Mouse (Mus musculus) midbrain, embryonic 11.5 days (tissue): Measurements from ENCODE around the gene Mrpl45. TPM values are rescaled to one million over a fixed set of nuclear protein-coding genes. Genes with fewer than 3 reads are reported as not detected.

Source experiments
- polyA plus RNA-seq: library from polyadenylated mRNA; unstranded; fragments of >200 nt; fragmentation: Nextera tagmentation; extraction: Ambion mirVana; gene quantifications from 2 replicates; pipeline ENCODE4 v1.2.1, GENCODE M21; 2014

The Mrpl45 gene
- polyA plus RNA-seq, 1 experiment from 2014 or later: 58.9 TPM

Other genes with a start within 250 kb of the Mrpl45 start
- gene Tbx21, start 200.4 kb upstream of the Mrpl45 start, polyA plus RNA-seq: 0.12 and 0.14 TPM in 2 replicates
- 2.8 and 3.6 TPM in 2 replicates for gene Tbkbp1, start 164.2 kb upstream of the Mrpl45 start, polyA plus RNA-seq
- 111 and 116 TPM in 2 replicates for gene Kpnb1, start 127.8 kb upstream of the Mrpl45 start, polyA plus RNA-seq
- 92.6 and 101 TPM in 2 replicates for gene Npepps, start 35.1 kb upstream of the Mrpl45 start, polyA plus RNA-seq
- 0.03 TPM in 1 of 2 replicates, not detected in the other for gene Gpr179, start 36.4 kb downstream of the Mrpl45 start, polyA plus RNA-seq
- gene Socs7, start 46.8 kb downstream of the Mrpl45 start, polyA plus RNA-seq: 3.4 and 3.7 TPM in 2 replicates
- 2.5 and 2.8 TPM in 2 replicates for gene Arhgap23, start 99.8 kb downstream of the Mrpl45 start, polyA plus RNA-seq
- gene 4933428G20Rik, start 184.6 kb downstream of the Mrpl45 start, polyA plus RNA-seq: 0.11 TPM in 1 of 2 replicates, not detected in the other